Mouse (Mus musculus) heart, embryonic 12.5 days (tissue): ENCODE data around the gene Serpini1. TPM values are rescaled to one million over a fixed set of nuclear protein-coding genes. Genes with fewer than 3 reads are reported as not detected.

Experiments used
- ATAC-seq: fragments of 200-750 bp; cut with Nextera tagmentation; 2 replicates; pipeline ENCODE4 v1.8.0; 2017; ENCODE audit warnings: moderate TSS enrichment, moderate library complexity; ENCODE audit not compliant: insufficient number of reproducible peaks, low FRiP score
- H3K27ac ChIP-seq: fragments of 300-500 bp; sonication (generic); 2 replicates; pipeline ENCODE4 v1.5.1; 2016; ENCODE audit warnings: mild to moderate bottlenecking, moderate library complexity; ENCODE audit not compliant: poor library complexity, severe bottlenecking
- H3K27me3 ChIP-seq: fragments of 300-500 bp; sonication (generic); replicated peaks from 2 replicates; pipeline ENCODE4 v1.6.1; 2016; ENCODE audit warnings: mild to moderate bottlenecking, moderate library complexity
- H3K36me3 ChIP-seq: fragments of 300-500 bp; sonication (generic); 2 replicates; pipeline ENCODE4 v1.6.1; 2016; ENCODE audit warnings: mild to moderate bottlenecking, moderate library complexity
- H3K4me1 ChIP-seq: fragments of 300-500 bp; sonication (generic); replicated peaks from 2 replicates; pipeline ENCODE4 v1.6.1; 2016; ENCODE audit warnings: mild to moderate bottlenecking
- H3K4me2 ChIP-seq: fragments of 300-500 bp; sonication (generic); 2 replicates; pipeline ENCODE4 v1.6.1; 2016; ENCODE audit warnings: mild to moderate bottlenecking, moderate library complexity
- H3K4me3 ChIP-seq: fragments of 300-500 bp; sonication (generic); 2 replicates; pipeline ENCODE4 v1.5.1; 2016; ENCODE audit warnings: mild to moderate bottlenecking
- H3K9ac ChIP-seq: fragments of 300-500 bp; sonication (generic); 2 replicates; pipeline ENCODE4 v1.6.1; 2016; ENCODE audit warnings: mild to moderate bottlenecking, moderate library complexity
- H3K9me3 ChIP-seq: fragments of 300-500 bp; sonication (generic); replicated peaks from 2 replicates; pipeline ENCODE4 v1.6.1; 2016; ENCODE audit warnings: mild to moderate bottlenecking, moderate library complexity
- WGBS: fragments of 180-500 bp; shearing (Covaris S2); methylation state at CpG from one replicate; pipeline ENCODE4 v1.1.7; 2016; 5-methylcytosine and 5-hydroxymethylcytosine counted together
- polyA plus RNA-seq: library from polyadenylated mRNA; unstranded; fragments of >200 nt; fragmentation: Nextera tagmentation; extraction: Ambion mirVana; gene quantifications from 2 replicates; pipeline ENCODE4 v1.2.1, GENCODE M21; 2016

The Serpini1 gene
- polyA plus RNA-seq, 1 experiment from 2014 or later = 0.75 TPM

- H3K27ac ChIP-seq = peak within 1 kb of the TSS; percentile 69
- peak within 1 kb of the TSS; percentile 89 for H3K4me2 ChIP-seq
- H3K36me3 ChIP-seq = no peaks in the 10 kb centered on the region
- ATAC-seq = peak; percentile 99
- H3K4me3 ChIP-seq = peak within 1 kb of the TSS; percentile 98
- 0% methylated on average over 35 of the region's 35 CpGs for WGBS
- H3K27me3 ChIP-seq = no peaks in the 10 kb centered on the region
- no peaks in the 10 kb centered on the region for H3K9me3 ChIP-seq
- H3K4me1 ChIP-seq = peaks cover 10% of the 10 kb centered on the region; the same call in 1 of the 2 replicates
- peak within 1 kb of the TSS; percentile 96 for H3K9ac ChIP-seq
These were observed 554 bp upstream of the Serpini1 start, which contains the start of gene Pdcd10 for GRCm38 (mm10) chr3:75556695-75557291. Gene Pdcd10 (minus strand): TSS chr3:75556856.

GRCm38 (mm10) chr3:75574074-75574473 is 16.7 kb downstream of the Serpini1 start:
- 82% methylated on average over 2 of the region's 2 CpGs for WGBS
- H3K9me3 ChIP-seq = no peaks in the 10 kb centered on the region

GRCm38 (mm10) chr3:75575582-75575981 is 18.2 kb downstream of the Serpini1 start:
- Histone ChIP-seq H3K4me3 (no peak overlapping the region), H3K4me1 (no peaks in the 10 kb centered on the region), H3K9me3 (no peaks in the 10 kb centered on the region), H3K4me2 (no peak overlapping the region), H3K9ac (no peak overlapping the region), H3K36me3 (no peaks in the 10 kb centered on the region), H3K27me3 (no peaks in the 10 kb centered on the region), H3K27ac (no peak overlapping the region)
- 76% methylated on average over 1 of the region's 1 CpGs for WGBS
- ATAC-seq = no peak

More at GRCm38 (mm10) chr3:75574074-75574473, 16.7 kb downstream of the Serpini1 start:
- H3K27me3 ChIP-seq = no peaks in the 10 kb centered on the region
- no peaks in the 10 kb centered on the region for H3K36me3 ChIP-seq
- no peak for ATAC-seq
- no peak overlapping the region for H3K9ac ChIP-seq
- H3K4me1 ChIP-seq = no peaks in the 10 kb centered on the region
- no peak overlapping the region for H3K4me2 ChIP-seq
- no peak overlapping the region for H3K4me3 ChIP-seq
- H3K27ac ChIP-seq = no peak overlapping the region

GRCm38 (mm10) chr3:75579352-75579751 is 22.0 kb downstream of the Serpini1 start:
- H3K4me3 ChIP-seq = no peak overlapping the region
- H3K27me3 ChIP-seq = no peaks in the 10 kb centered on the region
- no peak overlapping the region for H3K9ac ChIP-seq
- no peaks in the 10 kb centered on the region for H3K36me3 ChIP-seq
- no peaks in the 10 kb centered on the region for H3K9me3 ChIP-seq
- no peak overlapping the region for H3K27ac ChIP-seq
- no peaks in the 10 kb centered on the region for H3K4me1 ChIP-seq
- ATAC-seq = no peak
- no peak overlapping the region for H3K4me2 ChIP-seq
- 46% methylated on average over 4 of the region's 4 CpGs for WGBS

- Histone ChIP-seq H3K27ac (no peak overlapping the region), H3K9ac (no peak overlapping the region), H3K4me1 (no peaks in the 10 kb centered on the region), H3K4me3 (no peak overlapping the region), H3K36me3 (no peaks in the 10 kb centered on the region), H3K27me3 (no peaks in the 10 kb centered on the region), H3K4me2 (no peak overlapping the region), H3K9me3 (no peaks in the 10 kb centered on the region)
- no peak for ATAC-seq
- WGBS = 84% methylated on average over 3 of the region's 3 CpGs
These were observed 25.9 kb downstream of the Serpini1 start for GRCm38 (mm10) chr3:75583293-75583692.

GRCm38 (mm10) chr3:75584898-75585297 is 27.6 kb downstream of the Serpini1 start:
- 81% methylated on average over 4 of the region's 4 CpGs for WGBS
- H3K9ac ChIP-seq = no peak overlapping the region

GRCm38 (mm10) chr3:75611019-75611418 is 53.7 kb downstream of the Serpini1 start:
- Histone ChIP-seq H3K4me3 (no peak overlapping the region), H3K9ac (no peak overlapping the region), H3K36me3 (no peaks in the 10 kb centered on the region), H3K4me2 (no peak overlapping the region), H3K27ac (no peak overlapping the region), H3K27me3 (no peaks in the 10 kb centered on the region), H3K9me3 (no peaks in the 10 kb centered on the region), H3K4me1 (0 out of 2 replicates have a peak, but pooled peaks cover 3% of the 10 kb centered on the region)
- WGBS = 78% methylated on average over 7 of the region's 7 CpGs
- no peak for ATAC-seq

More at GRCm38 (mm10) chr3:75584898-75585297, 27.6 kb downstream of the Serpini1 start:
- H3K4me3 ChIP-seq = no peak overlapping the region
- no peak overlapping the region for H3K4me2 ChIP-seq
- no peaks in the 10 kb centered on the region for H3K36me3 ChIP-seq
- H3K4me1 ChIP-seq = no peaks in the 10 kb centered on the region
- no peaks in the 10 kb centered on the region for H3K27me3 ChIP-seq
- no peak overlapping the region for H3K27ac ChIP-seq
- no peaks in the 10 kb centered on the region for H3K9me3 ChIP-seq
- ATAC-seq = no peak

- H3K36me3 ChIP-seq = no peaks in the 10 kb centered on the region
- H3K4me2 ChIP-seq = no peak overlapping the region
- 79% methylated on average over 2 of the region's 2 CpGs for WGBS
- no peak overlapping the region for H3K4me3 ChIP-seq
- H3K9me3 ChIP-seq = no peaks in the 10 kb centered on the region
- ATAC-seq = no peak
- no peak overlapping the region for H3K27ac ChIP-seq
- H3K27me3 ChIP-seq = no peaks in the 10 kb centered on the region
- no peak overlapping the region for H3K9ac ChIP-seq
- H3K4me1 ChIP-seq = no peaks in the 10 kb centered on the region
These were observed 67.3 kb downstream of the Serpini1 start for GRCm38 (mm10) chr3:75624627-75625026.

GRCm38 (mm10) chr3:75630988-75631615 is 73.8 kb downstream of the Serpini1 start:
- Histone ChIP-seq H3K27ac (no peak overlapping the region), H3K4me2 (no peak overlapping the region), H3K36me3 (no peaks in the 10 kb centered on the region), H3K4me1 (no peaks in the 10 kb centered on the region), H3K9me3 (no peaks in the 10 kb centered on the region), H3K27me3 (no peaks in the 10 kb centered on the region), H3K9ac (no peak overlapping the region), H3K4me3 (no peak overlapping the region)
- no peak for ATAC-seq
- WGBS = 67% methylated on average over 4 of the region's 4 CpGs

GRCm38 (mm10) chr3:75633221-75633620 is 75.9 kb downstream of the Serpini1 start:
- no peak overlapping the region for H3K4me3 ChIP-seq
- ATAC-seq = no peak
- H3K4me2 ChIP-seq = no peak overlapping the region
- H3K27me3 ChIP-seq = no peaks in the 10 kb centered on the region
- H3K4me1 ChIP-seq = no peaks in the 10 kb centered on the region
- H3K9me3 ChIP-seq = no peaks in the 10 kb centered on the region
- H3K9ac ChIP-seq = no peak overlapping the region
- WGBS = 76% methylated on average over 1 of the region's 1 CpGs
- no peaks in the 10 kb centered on the region for H3K36me3 ChIP-seq
- no peak overlapping the region for H3K27ac ChIP-seq

- H3K27me3 ChIP-seq = no peaks in the 10 kb centered on the region
- no peak overlapping the region for H3K4me2 ChIP-seq
- no peak overlapping the region for H3K27ac ChIP-seq
- H3K4me3 ChIP-seq = no peak overlapping the region
- no peak for ATAC-seq
- H3K4me1 ChIP-seq = no peaks in the 10 kb centered on the region
- no peaks in the 10 kb centered on the region for H3K9me3 ChIP-seq
- no peak overlapping the region for H3K9ac ChIP-seq
- 68% methylated on average over 4 of the region's 4 CpGs for WGBS
- no peaks in the 10 kb centered on the region for H3K36me3 ChIP-seq
These were observed 76.3 kb downstream of the Serpini1 start for GRCm38 (mm10) chr3:75633635-75634034.
